Mouse (Mus musculus) CH12.LX (cell line): ENCODE data around the gene Nek11. TPM values are rescaled to one million over a fixed set of nuclear protein-coding genes. Genes with fewer than 3 reads are reported as not detected.

Experiments
- DNase-seq: peaks from one replicate; pipeline ENCODE4 v3.0.0-alpha.2; 2013; ENCODE audit errors: extremely low read depth
- H3K27ac ChIP-seq: 2 replicates; pipeline ENCODE4 v1.5.1; 2012; ENCODE audit warnings: low read depth, mild to moderate bottlenecking, control low read depth, moderate library complexity; ENCODE audit not compliant: insufficient read depth
- H3K27me3 ChIP-seq: replicated peaks from 2 replicates; pipeline ENCODE3; 2012; ENCODE audit warnings: inconsistent platforms
- H3K36me3 ChIP-seq, 2 experiments: replicated peaks in 1 of 2; 2 replicates each; pipeline versions ENCODE3 to v1.6.1; 2012; ENCODE audit warnings: inconsistent platforms in 1 of 2, low read length in 1 of 2, mild to moderate bottlenecking in 1 of 2, mixed read lengths in 1 of 2, moderate library complexity in 1 of 2; ENCODE audit not compliant: control insufficient read depth in 1 of 2, insufficient read depth in 1 of 2
- H3K4me1 ChIP-seq, 2 experiments: 2 replicates each; pipeline ENCODE4 v1.6.1; 2012; ENCODE audit warnings: inconsistent platforms in 1 of 2, moderate library complexity in 1 of 2; ENCODE audit not compliant: insufficient read depth in 2 of 2, control insufficient read depth in 1 of 2
- H3K4me2 ChIP-seq: 2 replicates; pipeline ENCODE4 v1.6.1; 2012; ENCODE audit warnings: low read depth, mild to moderate bottlenecking, control low read depth; ENCODE audit not compliant: poor library complexity, insufficient read depth, severe bottlenecking
- H3K4me3 ChIP-seq, 3 experiments: fragments of 150-350 bp in 1 of 3; sonication (generic) in 1 of 3; replicated peaks in 1 of 3; 2 replicates each; pipeline versions ENCODE3 to v1.5.1; 2011 to 2012; ENCODE audit warnings: low read depth in 2 of 3, low read length in 2 of 3, mild to moderate bottlenecking in 2 of 3, moderate library complexity in 2 of 3, control low read depth in 1 of 3, improper control_type of control experiment in 1 of 3, inconsistent platforms in 1 of 3, mixed read lengths in 1 of 3; ENCODE audit not compliant: poor library complexity in 1 of 3
- H3K79me2 ChIP-seq: replicated peaks from 2 replicates; pipeline ENCODE4 v1.6.1; 2012; ENCODE audit warnings: mild to moderate bottlenecking, moderate library complexity; ENCODE audit not compliant: control insufficient read depth, poor library complexity, insufficient read depth, severe bottlenecking; ENCODE audit errors: extremely low read depth
- H3K9ac ChIP-seq: 2 replicates; pipeline ENCODE4 v1.6.1; 2012; ENCODE audit warnings: low read depth, mild to moderate bottlenecking, control low read depth, moderate library complexity; ENCODE audit not compliant: insufficient read depth
- H3K9me3 ChIP-seq: replicated peaks from 2 replicates; pipeline ENCODE3; 2012; ENCODE audit warnings: low read length, inconsistent platforms, mixed read lengths
- ELF1 ChIP-seq: IDR thresholded peaks from 2 replicates; pipeline ENCODE4 v1.6.1; 2014; ENCODE audit warnings: low read depth, mild to moderate bottlenecking, inconsistent platforms, low read length, improper control_type of control experiment
- ETS1 ChIP-seq: conservative IDR thresholded peaks from 2 replicates; pipeline ENCODE4 v1.6.1; 2012; ENCODE audit warnings: low read depth, mild to moderate bottlenecking, inconsistent platforms, low read length, improper control_type of control experiment, moderate library complexity
- GABPA ChIP-seq: IDR thresholded peaks from 2 replicates; pipeline ENCODE4 v1.6.1; 2012; ENCODE audit warnings: low read depth, low read length, improper control_type of control experiment, inconsistent platforms; ENCODE audit not compliant: insufficient replicate concordance
- HCFC1 ChIP-seq: IDR thresholded peaks from 2 replicates; pipeline ENCODE4 v1.6.1; 2012; ENCODE audit warnings: low read depth, mild to moderate bottlenecking, inconsistent platforms, low read length, improper control_type of control experiment
- JUN ChIP-seq: IDR thresholded peaks from 2 replicates; pipeline ENCODE4 v1.6.1; 2011; ENCODE audit warnings: low read depth, mild to moderate bottlenecking, low read length, improper control_type of control experiment, moderate library complexity; ENCODE audit not compliant: insufficient read depth
- JUND ChIP-seq: conservative IDR thresholded peaks from 2 replicates; pipeline ENCODE4 v1.6.1; 2011; ENCODE audit warnings: low read depth, low read length, improper control_type of control experiment
- KAT2A ChIP-seq: IDR thresholded peaks from 2 replicates; pipeline ENCODE4 v1.6.1; 2012; ENCODE audit warnings: low read length, improper control_type of control experiment, inconsistent platforms; ENCODE audit not compliant: insufficient replicate concordance
- MYC ChIP-seq: IDR thresholded peaks from 2 replicates; pipeline ENCODE4 v1.6.1; 2011; ENCODE audit warnings: low read depth, mild to moderate bottlenecking, improper control_type of control experiment, low read length
- POLR2A ChIP-seq: IDR thresholded peaks from 2 replicates; pipeline ENCODE4 v1.6.1; 2011; ENCODE audit warnings: low read depth, mild to moderate bottlenecking, improper control_type of control experiment, low read length
- POLR2AphosphoS2 ChIP-seq: IDR thresholded peaks from 2 replicates; pipeline ENCODE4 v1.6.1; 2011; ENCODE audit warnings: low read depth, low read length, improper control_type of control experiment
- RCOR1 ChIP-seq: conservative IDR thresholded peaks from 2 replicates; pipeline ENCODE4 v1.6.1; 2012; ENCODE audit warnings: low read depth, mild to moderate bottlenecking, inconsistent platforms, low read length, improper control_type of control experiment
- SMC3 ChIP-seq: IDR thresholded peaks from 2 replicates; pipeline ENCODE4 v1.6.1; 2011; ENCODE audit warnings: low read depth, low read length, improper control_type of control experiment
- USF1 ChIP-seq: IDR thresholded peaks from 2 replicates; pipeline ENCODE4 v1.6.1; 2014; ENCODE audit warnings: low read depth, mild to moderate bottlenecking, inconsistent platforms, low read length, improper control_type of control experiment
- ZKSCAN1 ChIP-seq: IDR thresholded peaks from 2 replicates; pipeline ENCODE4 v1.6.1; 2012; ENCODE audit warnings: low read depth, inconsistent platforms, low read length, improper control_type of control experiment, borderline replicate concordance
- ZMIZ1 ChIP-seq: IDR thresholded peaks from 2 replicates; pipeline ENCODE4 v1.6.1; 2012; ENCODE audit warnings: low read depth, mild to moderate bottlenecking, inconsistent platforms, low read length, improper control_type of control experiment
- dilution Hi-C: fragments of 300-500 bp; cut with MboI; formaldehyde crosslinking; loops from 2 replicates; pipeline ENCODE4 v1.14.3; 2020; ENCODE audit warnings: low sequenced_read_pairs; ENCODE audit not compliant: extremely low pct_unique_long_range_greater_than_20kb, extremely low pct_ligation_motif_present
- in situ Hi-C: fragments of 300-500 bp; cut with MboI; formaldehyde crosslinking; loops from 3 replicates; pipeline ENCODE4 v1.14.3; 2019; ENCODE audit warnings: low sequenced_read_pairs, low pct_ligation_motif_present, low pct_unique_long_range_greater_than_20kb, mixed read lengths
- polyA plus RNA-seq: library from polyadenylated mRNA; unstranded; fragments of >175 nt; gene quantifications from 2 replicates; pipeline ENCODE4 v1.2.1, GENCODE M21; 2012; ENCODE audit warnings: low read depth; ENCODE audit not compliant: insufficient read length
- total RNA-seq, 2 experiments: library from RNA; depleted of rRNA; stranded (reverse); fragments of 300-350 nt in 1 of 2; fragments of >200 nt in 1 of 2; gene quantifications; 2 replicates each; pipeline ENCODE4 v1.2.3; 2012 to 2014

Nek11 gene
- total and polyA plus RNA-seq, 3 experiments, result 0.17 to 0.32 TPM; not detected in 1

DNA sequence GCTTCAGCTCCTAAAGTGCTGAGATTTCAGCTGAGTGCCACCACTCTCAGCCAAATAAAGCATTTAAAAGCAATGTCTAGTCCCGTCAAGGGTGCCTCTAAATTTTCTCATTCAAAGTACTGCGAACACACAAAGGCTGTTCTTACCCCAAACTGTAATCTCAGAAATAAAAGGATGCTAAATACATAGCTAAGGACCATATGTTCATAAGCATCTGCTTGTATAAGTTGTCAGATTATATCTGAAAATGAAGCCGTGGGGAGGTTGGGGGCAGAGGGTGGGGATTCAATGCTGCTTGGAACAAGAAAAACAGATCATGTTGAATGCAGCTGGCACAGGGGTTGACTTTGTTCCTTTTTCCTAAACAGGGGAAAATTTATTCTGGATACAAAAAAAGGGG is 120.4 kb downstream of the Nek11 start:
- no peak overlapping the region for H3K9ac ChIP-seq

DNA sequence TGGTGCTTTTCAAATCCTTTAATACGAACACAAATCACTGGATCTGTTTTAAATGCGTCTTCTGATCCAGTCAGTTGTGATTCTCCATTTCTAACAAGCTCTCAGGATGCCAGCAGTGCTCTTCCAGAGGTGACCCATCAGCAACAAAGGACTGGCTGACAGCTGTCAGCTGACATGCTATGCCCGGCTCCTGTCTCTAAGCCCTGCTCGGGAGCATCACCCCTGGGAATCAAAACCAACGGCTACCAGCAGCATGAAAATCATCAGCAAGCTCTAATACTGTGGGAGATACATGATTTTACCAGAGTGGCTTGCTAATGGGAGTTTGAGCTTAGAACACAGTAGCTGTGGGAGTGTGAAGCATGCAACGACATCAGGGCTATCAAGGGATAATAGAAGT is 121.0 kb downstream of the Nek11 start:
- in situ Hi-C loops (no loop called here), dilution Hi-C loops (no loop called here)
- Histone ChIP-seq H3K36me3 (no peaks in the 10 kb centered on the region), H3K4me2 (no peak overlapping the region), H3K27me3 (no peaks in the 10 kb centered on the region), H3K9ac (no peak overlapping the region), H3K9me3 (no peaks in the 10 kb centered on the region), H3K79me2 (no peaks in the 10 kb centered on the region), H3K27ac (no peak overlapping the region), H3K4me1 (peaks cover 0 to 4% of the 10 kb centered on the region in 2 experiments; a peak in 1 of 4 replicates), H3K4me3 (no peak overlapping the region)
- no peak for TF ChIP-seq ETS1
- no peak for DNase-seq

More for the DNA sequence above, 120.4 kb downstream of the Nek11 start:
- in situ Hi-C loops (no loop called here), dilution Hi-C loops (no loop called here)
- TF ChIP-seq JUND (no peak), GABPA (no peak), USF1 (no peak), ELF1 (no peak), POLR2AphosphoS2 (no peak), ZMIZ1 (no peak), POLR2A (no peak), ZKSCAN1 (no peak), JUN (no peak), RCOR1 (no peak), MYC (no peak), SMC3 (no peak), ETS1 (no peak), HCFC1 (no peak), KAT2A (no peak)
- peaks cover 0 to 4% of the 10 kb centered on the region in 2 experiments; a peak in 1 of 4 replicates for H3K4me1 ChIP-seq
- H3K36me3 ChIP-seq, result no peaks in the 10 kb centered on the region
- no peaks in the 10 kb centered on the region for H3K79me2 ChIP-seq
- no peak overlapping the region for H3K27ac ChIP-seq
- no peaks in the 10 kb centered on the region for H3K27me3 ChIP-seq
- no peaks in the 10 kb centered on the region for H3K9me3 ChIP-seq
- no peak overlapping the region for H3K4me2 ChIP-seq
- no peak overlapping the region for H3K4me3 ChIP-seq
- no peak for DNase-seq
